Mouse (Mus musculus) heart, embryonic 11.5 days (tissue): ENCODE measurements around the gene Prr19. TPM values are rescaled to one million over a fixed set of nuclear protein-coding genes. Genes with fewer than 3 reads are reported as not detected.
"Not testable (repeated sequence)": the region's sequence is repeated elsewhere in the genome, so short reads cannot be mapped to it uniquely, and the experiment has no call there.

Source experiments
- ATAC-seq: fragments of 200-750 bp; cut with Nextera tagmentation; replicated peaks from 2 replicates; pipeline ENCODE4 v1.8.0; 2017; ENCODE audit warnings: moderate library complexity; ENCODE audit not compliant: insufficient number of reproducible peaks, low FRiP score, low TSS enrichment
- H3K27ac ChIP-seq: fragments of 300-500 bp; sonication (generic); 2 replicates; pipeline ENCODE4 v1.5.1; 2014; ENCODE audit warnings: mild to moderate bottlenecking, low read depth, low read length
- H3K27me3 ChIP-seq: fragments of 300-500 bp; sonication (generic); 2 replicates; pipeline ENCODE4 v1.6.1; 2014; ENCODE audit warnings: mild to moderate bottlenecking, low read length, mixed read lengths; ENCODE audit not compliant: control insufficient read depth, insufficient read depth
- H3K36me3 ChIP-seq: fragments of 300-500 bp; sonication (generic); 2 replicates; pipeline ENCODE4 v1.6.1; 2014; ENCODE audit warnings: mild to moderate bottlenecking, low read length, moderate library complexity, mixed read lengths; ENCODE audit not compliant: control insufficient read depth, insufficient read depth
- H3K4me1 ChIP-seq: fragments of 300-500 bp; sonication (generic); 2 replicates; pipeline ENCODE4 v1.6.1; 2014; ENCODE audit warnings: low read length; ENCODE audit not compliant: control insufficient read depth, insufficient read depth
- H3K4me2 ChIP-seq: fragments of 300-500 bp; sonication (generic); 2 replicates; pipeline ENCODE4 v1.6.1; 2014; ENCODE audit warnings: mild to moderate bottlenecking, moderate library complexity
- H3K4me3 ChIP-seq: fragments of 300-500 bp; sonication (generic); 2 replicates; pipeline ENCODE4 v1.5.1; 2014; ENCODE audit warnings: low read depth, low read length
- H3K9ac ChIP-seq: fragments of 300-500 bp; sonication (generic); 2 replicates; pipeline ENCODE4 v1.6.1; 2014; ENCODE audit warnings: mild to moderate bottlenecking, low read depth, low read length, moderate library complexity
- H3K9me3 ChIP-seq: fragments of 300-500 bp; sonication (generic); replicated peaks from 2 replicates; pipeline ENCODE4 v1.6.1; 2016; ENCODE audit warnings: low read length; ENCODE audit not compliant: control insufficient read depth
- WGBS: fragments of 180-500 bp; shearing (Covaris S2); extraction: QIAGEN DNeasy Blood & Tissue Kit; methylation state at CpG from one replicate; pipeline ENCODE4 v1.1.7; 2014; ENCODE audit not compliant: insufficient replicate concordance; 5-methylcytosine and 5-hydroxymethylcytosine counted together
- polyA plus RNA-seq: library from polyadenylated mRNA; unstranded; fragments of >200 nt; fragmentation: Nextera tagmentation; extraction: Ambion mirVana; gene quantifications from 2 replicates; pipeline ENCODE4 v1.2.1, GENCODE M21; 2014

Prr19 gene
- polyA plus RNA-seq, result 0.54 and 0.63 TPM in 2 replicates

DNA sequence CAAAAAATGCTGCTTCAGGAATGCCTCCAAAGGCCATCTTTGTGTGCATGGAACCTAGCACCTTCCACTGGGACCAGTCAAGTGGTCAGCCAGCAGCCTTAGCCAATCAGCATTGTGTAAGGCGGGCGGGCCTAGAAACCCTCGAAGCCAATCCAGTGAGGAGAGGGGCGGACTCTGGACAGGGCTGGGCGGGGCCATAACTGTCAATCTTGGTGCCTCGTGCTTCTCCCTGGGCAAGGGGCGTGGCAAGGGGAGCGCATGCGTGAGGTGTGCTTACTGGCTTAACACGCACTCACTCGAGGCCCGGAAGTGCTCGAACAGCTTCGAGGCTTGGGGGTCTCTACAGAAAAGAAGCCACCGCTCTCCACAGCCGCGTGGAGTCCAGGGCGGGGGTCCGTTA, at the start of gene Prr19:
TSS of gene Prr19 (plus strand) at position 349 of the 400 bp plus-strand sequence.
- Histone ChIP-seq H3K4me2 (no peak within 1 kb of the TSS), H3K4me3 (no peak within 1 kb of the TSS), H3K4me1 (peaks cover 9% of the 10 kb centered on the region), H3K27ac (no peak within 1 kb of the TSS), H3K9ac (no peak within 1 kb of the TSS), H3K9me3 (no peaks in the 10 kb centered on the region), H3K27me3 (peaks cover 18% of the 10 kb centered on the region), H3K36me3 (no peaks in the 10 kb centered on the region)
- no peak; the same call in 1 of the 2 replicates for ATAC-seq
- 52% methylated on average over 19 of the region's 19 CpGs for WGBS

GRCm38 (mm10) chr7:25251822-25252221, 49.4 kb upstream of the Prr19 start:
- no peaks in the 10 kb centered on the region for H3K9me3 ChIP-seq
- no peaks in the 10 kb centered on the region for H3K36me3 ChIP-seq
- WGBS, result 19% methylated on average over 8 of the region's 8 CpGs
- no peak for ATAC-seq
- peak overlapping the region; percentile 80 for H3K4me3 ChIP-seq
- peak overlapping the region; percentile 77 for H3K9ac ChIP-seq
- no peaks in the 10 kb centered on the region for H3K27me3 ChIP-seq
- H3K4me2 ChIP-seq, result peak overlapping the region; percentile 98
- peaks cover 23% of the 10 kb centered on the region for H3K4me1 ChIP-seq
- H3K27ac ChIP-seq, result peak overlapping the region; percentile 99

DNA sequence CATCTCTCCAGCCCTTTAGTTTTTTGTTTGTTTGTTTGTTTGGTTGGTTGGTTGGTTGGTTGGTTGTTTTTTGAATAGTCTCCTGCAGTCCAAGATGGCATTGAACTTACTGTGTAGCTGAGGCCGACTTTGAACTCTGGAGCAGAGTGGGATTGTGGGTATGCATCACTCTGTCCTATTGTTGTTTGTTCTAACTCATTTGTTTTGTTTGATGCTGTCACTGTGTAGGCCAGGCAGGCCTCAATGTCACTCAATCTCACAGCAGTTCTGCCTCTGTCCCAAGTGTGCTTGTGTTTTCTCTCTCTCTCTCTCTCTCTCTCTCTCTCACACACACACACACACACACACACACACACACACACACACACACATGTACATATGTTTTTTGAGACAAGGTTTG, 39.3 kb upstream of the Prr19 start:
- H3K4me2 ChIP-seq, result no peak overlapping the region
- peaks cover 3% of the 10 kb centered on the region; the same call in 1 of the 2 replicates for H3K4me1 ChIP-seq
- H3K36me3 ChIP-seq, result no peaks in the 10 kb centered on the region
- no peak overlapping the region for H3K27ac ChIP-seq
- no peaks in the 10 kb centered on the region for H3K27me3 ChIP-seq
- no peak for ATAC-seq
- H3K4me3 ChIP-seq, result no peak overlapping the region
- 68% methylated on average over 1 of the region's 1 CpGs for WGBS
- H3K9ac ChIP-seq, result no peak overlapping the region
- no peaks in the 10 kb centered on the region for H3K9me3 ChIP-seq

- H3K27me3 ChIP-seq, result no peaks in the 10 kb centered on the region
- peaks cover 8% of the 10 kb centered on the region for H3K4me1 ChIP-seq
- H3K9ac ChIP-seq, result 0 out of 2 replicates have a peak overlapping the region, but pooled peaks have one; percentile 22
- no peaks in the 10 kb centered on the region for H3K36me3 ChIP-seq
- H3K9me3 ChIP-seq, result no peaks in the 10 kb centered on the region
- H3K4me3 ChIP-seq, result no peak overlapping the region
- 32% methylated on average over 17 of the region's 17 CpGs for WGBS
- no peak overlapping the region for H3K27ac ChIP-seq
- no peak overlapping the region for H3K4me2 ChIP-seq
- no peak for ATAC-seq
Measured at GRCm38 (mm10) chr7:25263968-25264870, 37.0 kb upstream of the Prr19 start.

- peaks cover 20% of the 10 kb centered on the region for H3K4me1 ChIP-seq
- 60% methylated on average over 5 of the region's 5 CpGs for WGBS
- not testable (repeated sequence) for H3K27me3 ChIP-seq, H3K9ac ChIP-seq, H3K9me3 ChIP-seq, H3K36me3 ChIP-seq, H3K27ac ChIP-seq, ATAC-seq, H3K4me3 ChIP-seq, H3K4me2 ChIP-seq
Measured at GRCm38 (mm10) chr7:25265743-25266142, 35.5 kb upstream of the Prr19 start.

DNA sequence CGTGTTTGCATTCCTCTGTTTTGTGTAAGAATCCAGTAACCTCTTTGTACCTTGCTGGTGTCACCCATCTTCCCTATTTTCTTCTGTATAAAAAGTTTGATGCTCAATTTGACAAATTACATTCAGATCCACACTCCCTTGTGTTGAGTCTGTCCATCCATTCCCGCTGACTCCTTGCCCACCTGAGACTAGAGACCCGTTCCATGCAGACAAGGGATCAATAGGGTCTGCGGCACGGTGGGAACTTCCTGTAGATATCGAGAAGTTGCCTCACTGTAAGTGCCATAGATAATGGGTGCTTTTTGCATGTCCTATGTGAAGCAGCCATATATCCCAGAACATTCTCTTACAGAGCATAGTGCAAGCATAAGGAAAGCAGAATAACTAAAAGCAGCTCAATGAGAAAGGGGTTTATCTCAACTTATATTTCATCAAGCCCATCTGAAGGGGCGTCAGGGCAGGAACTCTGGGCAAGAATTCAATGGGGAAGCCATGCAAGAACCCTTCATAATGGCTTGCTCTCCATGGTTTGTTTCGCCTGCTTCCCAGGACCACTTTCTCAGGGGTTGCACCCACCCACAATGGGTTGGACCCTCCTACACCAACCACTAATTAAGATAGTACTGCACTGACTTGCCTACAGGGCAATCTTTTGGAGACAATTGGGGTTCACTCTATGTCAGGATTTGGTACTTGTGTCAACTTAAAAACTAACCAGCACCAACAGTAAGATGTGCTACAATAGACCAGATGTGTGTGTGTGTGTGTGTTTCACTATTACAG, 34.8 kb upstream of the Prr19 start:
- peak overlapping the region; percentile 72 for H3K4me2 ChIP-seq
- no peak overlapping the region for H3K4me3 ChIP-seq
- 72% methylated on average over 8 of the region's 8 CpGs for WGBS

DNA sequence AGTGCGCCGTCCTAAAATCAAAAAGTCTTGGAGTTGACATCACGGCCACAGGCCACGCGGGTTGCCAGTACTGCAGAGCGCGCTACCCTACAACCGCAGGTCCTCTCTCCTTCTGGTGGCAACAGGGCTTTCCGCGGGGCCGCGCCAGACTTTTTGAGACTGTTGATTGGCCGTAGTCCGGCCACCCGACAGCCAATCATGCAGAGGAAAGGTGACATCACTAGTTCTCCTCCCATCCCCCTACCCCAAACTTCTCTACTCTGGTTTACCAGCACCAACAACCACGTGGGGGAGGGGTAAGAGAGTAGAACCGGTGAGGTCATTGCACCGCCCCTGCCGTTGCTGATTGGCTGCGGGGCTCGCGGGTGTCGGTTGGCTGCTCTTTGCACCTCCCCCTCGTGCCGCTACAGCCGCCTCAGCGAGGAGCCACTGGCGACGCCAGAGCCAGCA, 33.9 kb upstream of the Prr19 start, which contains the start of gene Cic:
TSS of gene Cic (plus strand) at position 404 of the 450 bp plus-strand sequence.
- peaks cover 8% of the 10 kb centered on the region; the same call in 1 of the 2 replicates for H3K36me3 ChIP-seq
- peak within 1 kb of the TSS; percentile 91 for H3K4me3 ChIP-seq
- H3K9me3 ChIP-seq, result no peaks in the 10 kb centered on the region
- peak within 1 kb of the TSS; percentile 91 for H3K27ac ChIP-seq
- ATAC-seq, result peak; percentile 85
- peaks cover 23% of the 10 kb centered on the region for H3K4me1 ChIP-seq
- H3K27me3 ChIP-seq, result no peaks in the 10 kb centered on the region
- peak within 1 kb of the TSS; percentile 91 for H3K9ac ChIP-seq
- WGBS, result under 1% methylated on average over 29 of the region's 29 CpGs
- H3K4me2 ChIP-seq, result peak within 1 kb of the TSS; percentile 87

More for the DNA sequence above, 34.8 kb upstream of the Prr19 start:
- H3K27ac ChIP-seq, result no peak overlapping the region
- no peaks in the 10 kb centered on the region for H3K27me3 ChIP-seq
- peaks cover 3% of the 10 kb centered on the region; the same call in 1 of the 2 replicates for H3K36me3 ChIP-seq
- ATAC-seq, result no peak
- H3K9ac ChIP-seq, result peak overlapping the region; percentile 66; the same call in 1 of the 2 replicates
- peaks cover 20% of the 10 kb centered on the region for H3K4me1 ChIP-seq
- H3K9me3 ChIP-seq, result no peaks in the 10 kb centered on the region

DNA sequence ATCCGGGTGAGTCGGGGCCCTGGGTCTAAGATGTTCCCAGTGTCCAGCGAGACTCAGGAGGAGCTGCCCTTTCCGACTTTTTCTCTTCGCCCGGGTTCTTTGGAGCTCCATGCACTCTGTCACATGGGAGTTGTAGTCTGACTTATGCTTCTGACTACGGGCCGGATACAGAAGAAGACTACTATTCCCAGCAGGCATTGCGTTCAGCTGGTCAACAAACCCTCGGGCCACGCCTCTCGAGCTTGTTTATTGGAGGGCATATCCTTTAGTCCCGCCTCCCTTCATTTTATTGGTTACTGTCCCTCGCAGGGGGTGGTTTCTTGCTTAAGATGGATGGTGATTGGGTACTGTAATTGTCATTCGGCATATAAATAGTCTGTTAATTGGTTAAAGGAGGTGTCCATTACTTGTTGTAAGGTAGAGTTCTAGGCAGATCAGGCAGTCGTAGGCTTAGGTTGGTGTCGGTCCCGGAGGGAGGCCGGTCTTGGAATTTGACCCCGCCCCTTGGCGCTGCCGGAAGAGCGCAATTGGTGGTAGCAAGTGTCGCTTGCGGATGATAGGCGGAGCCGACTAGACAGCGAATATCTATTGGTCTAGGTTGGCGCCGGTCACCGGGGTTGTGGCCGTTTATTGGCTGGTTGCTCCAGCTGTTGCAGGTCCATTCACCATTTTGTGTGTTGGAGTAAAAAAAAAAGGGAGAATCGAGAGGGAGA, 33.3 kb upstream of the Prr19 start:
- ATAC-seq, result peak; percentile 91
- under 1% methylated on average over 33 of the region's 33 CpGs for WGBS

More for the DNA sequence above, 33.3 kb upstream of the Prr19 start:
- Histone ChIP-seq H3K4me1 (peaks cover 23% of the 10 kb centered on the region), H3K4me3 (peak overlapping the region; percentile 91), H3K9me3 (no peaks in the 10 kb centered on the region), H3K27me3 (no peaks in the 10 kb centered on the region), H3K36me3 (peaks cover 11% of the 10 kb centered on the region; the same call in 1 of the 2 replicates), H3K27ac (peak overlapping the region; percentile 91), H3K9ac (peak overlapping the region; percentile 91), H3K4me2 (peak overlapping the region; percentile 87)
